Mouse (Mus musculus): ENCODE data around the gene Gga2. TPM values are rescaled to one million over a fixed set of nuclear protein-coding genes. Genes with fewer than 3 reads are reported as not detected.

Gga2 gene
- polyA plus RNA-seq, 1 experiment from 2014 or later, result 50.9 TPM

DNA sequence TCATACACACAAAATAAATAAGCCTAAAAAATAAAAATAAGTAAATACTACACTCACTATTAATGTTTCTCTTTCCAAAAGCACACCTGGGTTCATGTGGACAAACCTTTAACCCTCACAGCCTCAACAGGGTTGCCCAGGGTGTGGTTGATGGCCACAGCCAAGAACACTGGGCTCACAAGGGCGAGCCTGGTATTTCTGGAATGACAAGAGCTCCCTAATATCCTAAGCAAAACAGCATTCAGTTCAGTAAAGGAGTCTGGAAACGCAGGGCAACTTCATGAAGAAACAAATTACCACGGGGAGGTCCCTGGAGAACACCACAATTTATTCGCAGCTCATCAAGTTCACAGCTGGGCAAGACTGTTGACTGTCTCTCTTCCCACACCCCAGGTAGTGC, 73.5 kb downstream of the Gga2 start:
- ATAC-seq (ENCODE audit: low read depth), result no peak
- no peak overlapping the region for H3K27ac ChIP-seq (replicated peaks)

DNA sequence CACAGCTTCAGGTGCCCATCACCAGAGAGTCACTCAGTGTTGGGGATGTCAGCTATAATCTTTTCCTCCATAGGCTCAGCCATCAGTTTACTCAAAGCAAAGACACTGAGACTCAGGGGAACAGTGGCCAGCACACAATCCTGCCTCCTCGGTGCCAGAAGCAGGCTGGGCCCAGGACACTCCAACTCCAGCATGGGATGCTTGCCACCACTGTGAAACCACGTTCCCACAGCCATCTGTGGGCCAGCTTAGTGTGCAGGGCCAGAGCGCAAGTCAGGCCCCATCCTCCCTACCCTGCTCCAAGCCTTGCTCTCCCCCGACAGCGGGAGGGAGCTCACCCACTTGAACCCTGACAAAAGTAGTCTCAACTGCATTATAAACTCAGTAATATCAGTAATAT, 74.8 kb downstream of the Gga2 start:
- 86% methylated on average over 5 of the region's 5 CpGs for WGBS
- no peak overlapping the region for H3K9ac ChIP-seq
- H3K27me3 ChIP-seq, result no peaks in the 10 kb centered on the region
- peaks cover 43% of the 10 kb centered on the region for H3K36me3 ChIP-seq
- no peak overlapping the region for H3K4me2 ChIP-seq
- H3K27ac ChIP-seq (replicated peaks), result no peak overlapping the region
- H3K4me1 ChIP-seq (replicated peaks), result no peaks in the 10 kb centered on the region
- no peak overlapping the region for H3K4me3 ChIP-seq
- no peaks in the 10 kb centered on the region for H3K9me3 ChIP-seq
- no peak for ATAC-seq (ENCODE audit: low read depth)

More for the DNA sequence above, 73.5 kb downstream of the Gga2 start:
- no peak overlapping the region for H3K9ac ChIP-seq
- no peaks in the 10 kb centered on the region for H3K9me3 ChIP-seq
- H3K4me3 ChIP-seq, result no peak overlapping the region
- peaks cover 35% of the 10 kb centered on the region for H3K36me3 ChIP-seq
- H3K4me1 ChIP-seq (replicated peaks), result no peaks in the 10 kb centered on the region
- WGBS, result 64% methylated on average over 4 of the region's 4 CpGs
- no peak overlapping the region for H3K4me2 ChIP-seq
- H3K27me3 ChIP-seq, result no peaks in the 10 kb centered on the region

DNA sequence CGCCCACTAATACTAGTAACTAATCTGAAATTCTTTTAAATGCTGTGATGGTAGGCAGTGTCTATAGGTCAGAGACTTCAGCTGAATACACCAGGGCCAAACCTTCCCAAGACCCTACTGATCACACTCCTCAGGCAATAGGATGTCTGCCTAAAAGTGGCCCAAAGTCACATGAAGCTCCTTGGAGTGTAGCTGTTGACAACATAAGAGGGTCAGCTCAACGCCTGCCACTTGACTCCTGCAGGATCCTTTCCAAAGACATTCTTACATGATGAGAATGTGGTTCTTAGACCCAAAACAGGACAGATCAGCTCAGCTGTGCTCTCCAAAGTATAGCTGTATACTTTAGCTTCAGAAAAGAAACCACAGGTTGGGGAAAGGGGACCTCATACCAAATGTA, 78.7 kb downstream of the Gga2 start:
- peaks cover 27% of the 10 kb centered on the region for H3K36me3 ChIP-seq
- no peak overlapping the region for H3K4me2 ChIP-seq
- 96% methylated on average over 2 of the region's 2 CpGs for WGBS
- no peaks in the 10 kb centered on the region for H3K27me3 ChIP-seq
- no peaks in the 10 kb centered on the region for H3K9me3 ChIP-seq
- H3K4me1 ChIP-seq (replicated peaks), result peaks cover 26% of the 10 kb centered on the region
- no peak overlapping the region for H3K4me3 ChIP-seq
- H3K9ac ChIP-seq, result no peak overlapping the region
- H3K27ac ChIP-seq (replicated peaks), result no peak overlapping the region
- no peak for ATAC-seq (ENCODE audit: low read depth)

DNA sequence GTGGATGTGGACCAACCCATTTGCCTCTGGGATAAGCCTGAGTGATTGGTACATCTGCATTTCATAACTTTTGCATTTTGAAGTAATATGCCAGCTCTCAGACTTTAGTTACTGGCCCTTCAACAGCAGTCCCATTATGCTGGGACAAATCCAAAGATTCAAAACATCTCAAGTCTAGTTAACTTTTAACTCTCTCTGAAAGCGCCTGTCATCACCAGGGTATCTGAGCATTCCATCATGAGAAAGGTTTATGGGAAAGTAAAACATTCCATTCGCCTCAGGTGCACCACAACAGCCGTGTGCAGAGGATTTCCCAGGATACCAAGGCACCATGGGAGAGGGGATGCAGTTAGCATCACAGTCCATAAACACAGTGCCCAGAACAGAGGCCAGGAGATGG, 79.4 kb downstream of the Gga2 start:
- Histone ChIP-seq H3K4me1 (replicated peaks) (peaks cover 33% of the 10 kb centered on the region), H3K27ac (replicated peaks) (no peak overlapping the region), H3K9me3 (no peaks in the 10 kb centered on the region), H3K27me3 (no peaks in the 10 kb centered on the region), H3K36me3 (peaks cover 31% of the 10 kb centered on the region), H3K4me2 (no peak overlapping the region), H3K4me3 (no peak overlapping the region), H3K9ac (no peak overlapping the region)
- no peak for ATAC-seq (ENCODE audit: low read depth)
- WGBS, result 90% methylated on average over 3 of the region's 3 CpGs

DNA sequence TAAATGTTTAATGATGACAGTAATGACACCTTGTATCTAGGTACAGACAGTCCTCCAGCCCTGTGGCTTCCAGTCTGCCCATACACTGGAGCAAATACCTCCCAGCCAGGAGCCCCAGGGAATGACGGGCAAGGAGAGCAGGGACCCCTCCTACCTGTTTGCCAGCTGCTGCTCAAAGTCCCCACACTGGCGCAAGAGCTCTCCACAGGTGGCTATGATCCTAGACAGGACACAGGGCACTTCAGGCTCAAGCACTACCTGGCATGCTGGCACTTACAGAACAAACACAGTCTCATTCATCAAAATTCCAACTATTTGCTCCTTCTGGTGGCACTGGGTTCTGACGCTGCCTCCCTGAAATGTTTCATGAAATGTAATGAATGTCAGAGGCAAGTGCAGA, 80.0 kb downstream of the Gga2 start:
- no peak for ATAC-seq (ENCODE audit: low read depth)
- Histone ChIP-seq H3K9me3 (no peaks in the 10 kb centered on the region), H3K4me1 (replicated peaks) (peaks cover 40% of the 10 kb centered on the region), H3K27me3 (no peaks in the 10 kb centered on the region), H3K36me3 (peaks cover 31% of the 10 kb centered on the region), H3K4me3 (no peak overlapping the region), H3K9ac (no peak overlapping the region), H3K4me2 (no peak overlapping the region), H3K27ac (replicated peaks) (no peak overlapping the region)
- WGBS, result 94% methylated on average over 3 of the region's 3 CpGs

DNA sequence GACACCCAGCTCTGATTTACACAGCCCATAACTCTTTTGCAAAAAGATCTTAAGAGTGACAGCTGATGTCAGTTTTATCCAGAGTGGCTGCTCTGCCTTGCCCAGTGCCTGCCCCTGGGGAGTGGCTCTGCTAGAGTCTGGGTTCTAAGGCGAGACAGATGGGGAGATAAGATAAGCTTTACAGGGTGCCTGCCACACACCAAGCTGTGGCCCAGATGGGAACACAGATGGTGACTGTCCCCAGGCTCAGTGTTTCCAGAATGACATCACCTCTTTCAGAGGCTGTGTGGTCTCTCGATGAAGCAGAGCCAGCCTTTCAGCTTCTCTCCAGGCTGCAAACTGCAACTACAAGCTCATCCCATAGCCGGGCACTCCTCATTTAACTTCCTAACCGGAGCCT, 81.3 kb downstream of the Gga2 start:
- Histone ChIP-seq H3K9ac (no peak overlapping the region), H3K4me1 (replicated peaks) (peaks cover 47% of the 10 kb centered on the region), H3K4me2 (no peak overlapping the region), H3K27ac (replicated peaks) (peak overlapping the region; percentile 42), H3K4me3 (no peak overlapping the region), H3K27me3 (no peaks in the 10 kb centered on the region), H3K9me3 (no peaks in the 10 kb centered on the region), H3K36me3 (peaks cover 39% of the 10 kb centered on the region)
- peak; percentile 85; the same call in 1 of the 2 replicates for ATAC-seq (ENCODE audit: low read depth)
- 36% methylated on average over 4 of the region's 4 CpGs for WGBS

DNA sequence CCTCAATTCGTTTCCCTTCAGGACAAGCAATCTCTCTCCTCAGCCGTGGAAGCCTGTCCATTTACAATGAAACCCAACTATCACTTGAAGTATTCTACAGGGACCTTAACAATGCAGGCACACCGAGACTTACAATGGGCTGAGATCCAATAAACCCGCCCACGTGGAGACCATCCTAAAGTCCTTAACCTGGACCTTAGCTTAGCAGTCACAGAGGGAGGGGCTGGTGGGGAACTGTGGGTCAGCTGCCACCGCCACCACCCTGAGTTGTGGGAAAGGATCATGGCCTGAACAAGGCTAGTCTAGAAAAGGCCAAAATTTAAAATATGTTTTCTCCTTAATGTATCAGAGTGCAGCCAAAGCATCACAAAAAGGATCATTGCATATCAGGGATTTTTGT, 81.8 kb downstream of the Gga2 start:
- H3K4me2 ChIP-seq, result no peak overlapping the region

DNA sequence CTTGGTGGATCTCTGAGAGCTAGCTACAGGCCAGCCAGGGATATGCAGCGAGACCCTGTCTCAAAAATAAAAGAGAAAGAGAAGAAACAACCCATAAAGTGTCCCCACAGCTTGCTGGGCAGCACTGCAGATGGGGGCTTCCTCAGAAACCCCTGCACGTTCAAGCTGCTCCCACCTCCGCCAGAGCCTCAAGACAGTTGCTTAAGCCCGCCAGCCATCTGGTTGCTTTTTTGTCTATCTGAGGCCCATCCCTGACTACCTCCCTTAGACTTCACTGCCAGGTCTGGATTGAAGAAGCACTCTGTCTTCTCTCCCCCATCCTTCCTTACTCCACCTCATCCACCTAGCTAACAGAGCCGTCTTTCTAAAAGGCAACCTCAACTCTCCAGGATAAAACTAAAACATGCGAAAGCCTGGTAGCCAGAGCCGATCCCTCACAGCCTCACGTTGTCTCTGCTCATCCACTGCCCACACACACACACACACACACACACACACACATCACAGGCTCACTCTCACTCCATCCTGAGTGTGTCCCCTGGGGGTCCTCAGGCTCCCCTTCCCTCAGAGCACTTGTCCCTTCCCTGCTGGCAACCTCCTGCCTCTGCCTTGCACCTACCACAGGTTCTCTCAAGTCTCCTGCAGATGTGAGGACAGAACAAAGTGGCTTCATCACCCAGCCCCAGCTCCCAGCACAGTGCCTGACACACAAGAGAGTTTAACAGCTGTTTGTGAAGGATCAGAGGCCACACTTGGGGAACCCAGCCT, 82.7 kb downstream of the Gga2 start:
- H3K36me3 ChIP-seq, result peaks cover 29% of the 10 kb centered on the region
- H3K9me3 ChIP-seq, result no peaks in the 10 kb centered on the region
- no peak overlapping the region for H3K4me2 ChIP-seq
- no peak overlapping the region for H3K4me3 ChIP-seq
- no peak for ATAC-seq (ENCODE audit: low read depth)
- H3K9ac ChIP-seq, result no peak overlapping the region
- H3K27ac ChIP-seq (replicated peaks), result peak overlapping the region; percentile 42; the same call in 1 of the 2 replicates
- H3K27me3 ChIP-seq, result no peaks in the 10 kb centered on the region
- WGBS, result 74% methylated on average over 8 of the region's 8 CpGs
- H3K4me1 ChIP-seq (replicated peaks), result peaks cover 47% of the 10 kb centered on the region

More for the DNA sequence above, 81.8 kb downstream of the Gga2 start:
- Histone ChIP-seq H3K27me3 (no peaks in the 10 kb centered on the region), H3K9ac (no peak overlapping the region), H3K36me3 (peaks cover 38% of the 10 kb centered on the region), H3K4me3 (no peak overlapping the region), H3K4me1 (replicated peaks) (peaks cover 47% of the 10 kb centered on the region), H3K9me3 (no peaks in the 10 kb centered on the region), H3K27ac (replicated peaks) (peak overlapping the region; percentile 42)
- WGBS, result 30% methylated on average over 6 of the region's 6 CpGs
- ATAC-seq (ENCODE audit: low read depth), result peak; percentile 54; the same call in 1 of the 2 replicates

DNA sequence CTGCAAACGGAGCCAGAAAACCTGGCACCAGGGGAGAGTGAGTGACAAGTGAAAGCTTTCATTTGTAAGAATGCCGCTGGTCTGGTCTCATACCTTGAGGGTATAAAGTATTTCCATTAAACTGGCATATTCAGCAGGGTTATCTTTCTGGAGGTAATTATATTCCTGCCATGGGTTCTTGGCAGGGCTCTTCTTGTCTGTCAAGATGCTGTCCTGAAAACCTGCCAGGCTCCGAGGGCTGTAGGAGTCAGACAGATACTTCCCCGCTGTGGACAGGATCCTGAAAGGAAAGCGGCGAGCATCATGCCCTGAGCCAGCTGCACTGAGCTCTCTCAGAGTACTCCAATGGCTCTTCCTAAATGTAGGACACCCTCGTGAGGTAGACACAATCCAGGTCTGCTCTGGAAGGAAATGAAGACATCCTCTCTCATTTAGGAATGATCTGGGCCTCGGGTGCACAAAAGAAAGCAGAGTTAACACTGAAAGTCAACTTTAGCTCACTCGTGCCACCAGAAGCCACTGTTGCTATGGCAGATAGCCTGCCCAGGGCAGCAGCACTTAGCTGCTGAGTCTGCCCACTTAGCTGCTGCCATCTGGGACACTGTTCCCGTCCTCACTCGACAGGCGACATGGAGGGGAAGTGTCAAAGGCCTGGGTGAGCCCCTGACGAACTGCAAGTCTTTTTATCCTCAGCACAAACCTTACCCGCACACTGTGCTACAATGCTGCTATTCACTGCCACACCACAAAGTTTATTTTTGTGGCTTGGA, 84.0 kb downstream of the Gga2 start:
- Histone ChIP-seq H3K36me3 (peaks cover 20% of the 10 kb centered on the region), H3K4me1 (replicated peaks) (peaks cover 47% of the 10 kb centered on the region), H3K27me3 (no peaks in the 10 kb centered on the region), H3K4me2 (no peak overlapping the region), H3K4me3 (no peak overlapping the region), H3K9me3 (no peaks in the 10 kb centered on the region), H3K27ac (replicated peaks) (0 out of 2 replicates have a peak overlapping the region, but pooled peaks have one; percentile 28), H3K9ac (no peak overlapping the region)
- no peak for ATAC-seq (ENCODE audit: low read depth)
- 67% methylated on average over 14 of the region's 14 CpGs for WGBS

Other genes with a start within 250 kb of the Gga2 start
- gene Scnn1b, start 156.2 kb downstream of the Gga2 start, polyA plus RNA-seq (2015; fragmentation: Nextera tagmentation; extraction: Ambion mirVana), result not detected in 2 replicates
- gene Cog7, start 39.5 kb downstream of the Gga2 start, polyA plus RNA-seq (2015; fragmentation: Nextera tagmentation; extraction: Ambion mirVana), result 20.5 and 20.8 TPM in 2 replicates
- gene Ubfd1, start 46.0 kb upstream of the Gga2 start, polyA plus RNA-seq (2015; fragmentation: Nextera tagmentation; extraction: Ambion mirVana), result 68.0 and 76.7 TPM in 2 replicates
- 9.8 and 9.9 TPM in 2 replicates for gene Ears2, start 46.0 kb upstream of the Gga2 start, polyA plus RNA-seq (2015; fragmentation: Nextera tagmentation; extraction: Ambion mirVana)
- 715 and 766 TPM in 2 replicates for gene Ndufab1, start 80.7 kb upstream of the Gga2 start, polyA plus RNA-seq (2015; fragmentation: Nextera tagmentation; extraction: Ambion mirVana)
- 6.5 and 6.7 TPM in 2 replicates for gene Palb2, start 111.8 kb upstream of the Gga2 start, polyA plus RNA-seq (2015; fragmentation: Nextera tagmentation; extraction: Ambion mirVana)
- gene Dctn5, start 111.8 kb upstream of the Gga2 start, polyA plus RNA-seq (2015; fragmentation: Nextera tagmentation; extraction: Ambion mirVana), result 162 and 168 TPM in 2 replicates
- 23.5 and 27.4 TPM in 2 replicates for gene Plk1, start 138.2 kb upstream of the Gga2 start, polyA plus RNA-seq (2015; fragmentation: Nextera tagmentation; extraction: Ambion mirVana)
- gene Ern2, start 165.0 kb upstream of the Gga2 start, polyA plus RNA-seq (2015; fragmentation: Nextera tagmentation; extraction: Ambion mirVana), result 0.68 and 1.0 TPM in 2 replicates
- gene Chp2, start 198.3 kb upstream of the Gga2 start, polyA plus RNA-seq (2015; fragmentation: Nextera tagmentation; extraction: Ambion mirVana), result 1.1 and 1.2 TPM in 2 replicates

All from neural tube, embryonic 13.5 days (tissue).